Comparison of ENCODE assay signal across 29 mouse cellular contexts in genomic region chr1:119226996-119227395, GRCm38 (mm10).
"Had no signal": no experiment of that assay in that cellular context is flagged by ENCODE, and none has a peak within 500 bp of the region (broad histone marks: within the 10 kb centered on the region; RNA-seq: fewer than 3 reads in every experiment).

No protein-coding gene starts in this region.

- H3K4me1 ChIP-seq: limb, embryonic 10.5 days; limb, embryonic 12.5 days; limb, embryonic 13.5 days; limb, embryonic 15.5 days; liver, embryonic 12.5 days; liver, embryonic 13.5 days; liver, embryonic 15.5 days; lung, embryonic 15.5 days; megakaryocyte, embryonic 14.5 days; midbrain, embryonic 10.5 days; midbrain, embryonic 12.5 days; midbrain, embryonic 13.5 days; midbrain, embryonic 15.5 days; neural tube, embryonic 12.5 days; neural tube, embryonic 13.5 days had no signal

- H3K36me3 ChIP-seq: limb, embryonic 10.5 days; limb, embryonic 12.5 days; limb, embryonic 13.5 days; limb, embryonic 15.5 days; liver, embryonic 12.5 days; liver, embryonic 13.5 days; liver, embryonic 15.5 days; lung, embryonic 15.5 days; midbrain, embryonic 10.5 days; midbrain, embryonic 12.5 days; midbrain, embryonic 13.5 days; midbrain, embryonic 15.5 days; neural tube, embryonic 12.5 days; neural tube, embryonic 13.5 days had no signal

- H3K4me3 ChIP-seq: limb, embryonic 10.5 days; limb, embryonic 12.5 days; limb, embryonic 13.5 days; limb, embryonic 15.5 days; liver, embryonic 12.5 days; liver, embryonic 13.5 days; liver, embryonic 15.5 days; lung, embryonic 15.5 days; megakaryocyte, embryonic 14.5 days; midbrain, embryonic 10.5 days; midbrain, embryonic 12.5 days; midbrain, embryonic 13.5 days; midbrain, embryonic 15.5 days; myocyte; neural tube, embryonic 12.5 days; neural tube, embryonic 13.5 days had no signal

- DNase-seq: left cerebral cortex, postnatal 4 days; liver; liver, embryonic 13.5 days; liver, postnatal 0 days; lung, adult 18-20 months; lung, adult 2 months; lung, embryonic 14.5 days; lung, postnatal 10 days; lung, postnatal 14 days; lung, postnatal 36 days; lung, postnatal 4 days; midbrain, embryonic 14.5 days had no signal

- H3K9ac ChIP-seq: limb, embryonic 12.5 days; limb, embryonic 13.5 days; limb, embryonic 15.5 days; liver, embryonic 12.5 days; liver, embryonic 13.5 days; liver, embryonic 14.5 days; liver, embryonic 15.5 days; liver, postnatal 0 days; lung, embryonic 14.5 days; lung, embryonic 15.5 days; midbrain, embryonic 12.5 days; midbrain, embryonic 13.5 days; midbrain, embryonic 15.5 days; neural tube, embryonic 12.5 days; neural tube, embryonic 13.5 days had no signal

- H3K27me3 ChIP-seq: limb, embryonic 12.5 days; limb, embryonic 13.5 days; limb, embryonic 15.5 days; liver, embryonic 12.5 days; liver, embryonic 13.5 days; liver, embryonic 15.5 days; lung, embryonic 15.5 days; megakaryocyte, embryonic 14.5 days; midbrain, embryonic 12.5 days; midbrain, embryonic 13.5 days; midbrain, embryonic 15.5 days; neural tube, embryonic 12.5 days; neural tube, embryonic 13.5 days had no signal

- H3K27ac ChIP-seq: limb, embryonic 10.5 days; limb, embryonic 12.5 days; limb, embryonic 13.5 days; limb, embryonic 15.5 days; liver, embryonic 12.5 days; liver, embryonic 13.5 days; liver, embryonic 14.5 days; liver, embryonic 15.5 days; lung, embryonic 15.5 days; macrophage; midbrain, embryonic 10.5 days; midbrain, embryonic 12.5 days; midbrain, embryonic 13.5 days; midbrain, embryonic 15.5 days; neural tube, embryonic 12.5 days; neural tube, embryonic 13.5 days had no signal
